Mouse (Mus musculus): Measurements from ENCODE around the gene Tmem159. TPM values are rescaled to one million over a fixed set of nuclear protein-coding genes. Genes with fewer than 3 reads are reported as not detected.

The Tmem159 gene
- polyA plus RNA-seq (2012; rRNA removed) = 10.3 and 11.1 TPM in 2 replicates

GRCm38 (mm10) chr7:120102164-120102972 lies at the start of gene Tmem159:
Gene Tmem159 (plus strand): TSS chr7:120102353.

GRCm38 (mm10) chr7:120095180-120095579 lies 7.0 kb upstream of the Tmem159 start, which contains the start of gene Dnah3:
Gene Dnah3 (minus strand): TSS chr7:120095280.

GRCm38 (mm10) chr7:120145191-120145590 lies 43.0 kb downstream of the Tmem159 start, which contains the start of gene Zp2:
Gene Zp2 (minus strand): TSS chr7:120145291.

Other genes with a start within 250 kb of the Tmem159 start
- 5.2 and 6.6 TPM in 2 replicates for gene Lyrm1, start 206.5 kb upstream of the Tmem159 start, polyA plus RNA-seq (2012; rRNA removed)
- 9.2 and 11.8 TPM in 2 replicates for gene Dcun1d3, start 206.1 kb upstream of the Tmem159 start, polyA plus RNA-seq (2012; rRNA removed)
- 0.02 and 0.14 TPM in 2 replicates for gene Dnah3, start 7.1 kb upstream of the Tmem159 start, polyA plus RNA-seq (2012; rRNA removed)
- gene Zp2, start 42.9 kb downstream of the Tmem159 start, polyA plus RNA-seq (2012; rRNA removed) = 0.10 TPM in 1 of 2 replicates, not detected in the other
- gene Anks4b, start 71.5 kb downstream of the Tmem159 start, polyA plus RNA-seq (2012; rRNA removed) = 0.16 and 0.37 TPM in 2 replicates
- gene Crym, start 99.8 kb downstream of the Tmem159 start, polyA plus RNA-seq (2012; rRNA removed) = 21.2 and 25.7 TPM in 2 replicates
- 0.02 and 0.05 TPM in 2 replicates for gene Abca14, start 101.6 kb downstream of the Tmem159 start, polyA plus RNA-seq (2012; rRNA removed)
- gene Abca15, start 226.3 kb downstream of the Tmem159 start, polyA plus RNA-seq (2012; rRNA removed) = not detected in 2 replicates

Data from central nervous system, embryonic 11.5 days (tissue).